Mouse (Mus musculus) spleen, postnatal 36 days (tissue): ENCODE data around the gene Mcu.

ENCODE experiments used
- DNase-seq, 2 experiments: peaks; one replicate each; pipeline ENCODE4 v3.0.0; 2022; ENCODE audit warnings: low spot score in 2 of 2, mixed read lengths in 1 of 2

Gene Mcu

DNA sequence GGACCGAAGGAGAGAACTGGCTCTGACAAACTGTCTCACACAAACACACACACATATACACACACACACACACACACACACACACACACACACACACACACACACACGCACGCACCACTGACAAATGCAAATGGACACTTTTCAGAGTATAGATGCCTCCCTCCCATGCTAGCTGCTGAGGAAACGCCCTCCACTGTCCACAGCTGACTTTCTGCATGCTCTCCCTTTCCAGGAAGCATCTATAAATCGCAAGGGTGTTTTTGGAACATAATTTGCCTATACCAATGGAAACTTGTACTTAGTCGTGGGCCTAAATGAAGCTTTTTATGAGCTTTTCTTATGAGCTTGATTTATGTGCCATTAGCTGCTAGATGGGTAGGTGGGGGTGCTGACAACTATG is 46.1 kb downstream of the Mcu start:
- no peak for DNase-seq

DNA sequence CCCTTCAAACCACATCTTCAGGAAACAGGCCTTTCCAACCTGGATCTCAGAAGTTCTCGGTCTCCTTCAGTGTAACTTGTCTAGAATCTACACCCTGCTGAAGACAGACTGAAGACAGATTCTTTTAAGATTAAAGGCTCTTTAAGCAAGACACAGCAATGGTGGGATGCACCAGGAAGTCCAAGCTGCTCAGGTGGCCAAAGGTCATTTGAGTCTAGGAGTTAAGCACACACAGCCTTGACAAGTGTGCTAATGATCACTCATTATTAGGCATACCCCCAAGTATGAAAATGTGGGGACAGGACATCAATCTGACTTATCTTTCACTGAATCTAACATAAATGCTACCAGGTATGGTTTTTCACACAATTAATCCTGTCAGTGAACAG is 47.0 kb downstream of the Mcu start:
- DNase-seq = no peak

DNA sequence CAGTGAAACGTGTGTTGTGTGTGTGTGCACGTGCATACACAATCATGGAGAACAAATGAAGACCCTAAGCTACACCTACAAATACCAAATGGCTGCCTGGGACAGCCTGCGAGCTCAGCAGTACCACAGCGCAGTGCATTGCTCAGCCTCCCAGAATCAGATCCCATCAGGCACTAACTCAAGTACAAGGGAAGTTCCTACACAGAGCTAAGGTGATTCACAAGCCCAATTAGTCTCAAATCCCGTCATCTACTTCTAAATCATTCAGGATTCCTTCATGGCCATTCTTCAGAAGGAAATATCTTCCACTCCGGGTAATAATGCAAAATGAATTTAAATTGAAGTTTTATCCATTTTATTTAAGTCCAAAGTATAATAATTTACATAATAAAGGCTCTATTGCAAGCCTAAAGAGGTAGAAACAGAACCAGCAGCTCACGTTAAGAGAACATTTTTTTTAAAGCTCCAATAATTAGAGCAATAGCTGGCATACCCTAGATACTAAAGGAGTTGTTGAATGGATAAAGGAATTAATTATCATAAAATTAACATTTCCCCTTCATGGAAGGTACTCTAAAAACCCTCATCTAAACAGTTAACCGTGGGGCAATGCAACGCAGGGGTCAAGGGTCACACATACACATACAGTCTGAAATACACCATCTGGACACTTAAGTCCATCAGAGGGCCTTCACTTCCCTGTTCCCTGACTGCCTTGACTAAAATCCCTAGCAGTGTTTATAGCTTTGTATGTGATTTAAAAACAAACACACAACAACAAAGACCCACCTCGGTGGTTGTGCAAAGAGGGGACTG is 47.6 kb downstream of the Mcu start:
- DNase-seq = no peak

DNA sequence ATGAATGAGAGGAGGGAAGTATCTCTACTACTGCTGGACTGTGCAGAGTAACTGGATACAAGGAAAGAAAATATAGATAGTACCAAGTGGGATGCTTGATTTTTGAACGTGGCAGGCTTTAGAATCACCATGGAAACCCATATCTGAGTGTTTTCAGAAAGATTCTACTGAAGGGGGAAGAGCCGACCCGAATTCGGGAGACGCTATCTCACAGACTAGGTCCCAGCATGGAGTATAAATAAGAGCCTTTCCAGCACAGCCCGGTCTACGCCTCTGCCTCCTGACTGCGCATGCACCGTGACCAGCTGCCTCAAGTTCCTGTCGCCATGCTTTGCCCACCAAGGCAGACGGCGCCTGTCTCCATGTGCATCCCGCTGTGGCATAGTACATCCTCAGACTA is 49.5 kb downstream of the Mcu start:
- no peak for DNase-seq

DNA sequence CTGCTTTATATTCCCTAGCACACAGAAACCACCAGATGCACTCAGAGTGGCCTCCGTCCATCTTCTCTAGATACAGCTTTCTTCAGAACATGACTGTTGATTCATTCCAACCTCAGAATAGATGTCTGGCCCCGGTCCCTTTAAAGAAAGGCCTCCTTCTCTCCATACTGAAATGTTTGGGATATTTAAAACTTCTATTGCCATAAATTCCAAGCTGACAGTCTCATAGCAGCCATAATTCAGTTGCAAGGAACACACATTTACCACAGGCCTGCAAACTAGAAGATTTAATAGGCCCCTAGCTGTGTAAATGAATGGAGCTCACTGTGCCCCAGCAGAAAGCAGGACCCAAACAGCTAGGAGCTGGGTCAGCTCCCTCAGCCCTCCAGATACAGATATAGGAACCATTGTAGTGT is 50.5 kb downstream of the Mcu start:
- no peak for DNase-seq

DNA sequence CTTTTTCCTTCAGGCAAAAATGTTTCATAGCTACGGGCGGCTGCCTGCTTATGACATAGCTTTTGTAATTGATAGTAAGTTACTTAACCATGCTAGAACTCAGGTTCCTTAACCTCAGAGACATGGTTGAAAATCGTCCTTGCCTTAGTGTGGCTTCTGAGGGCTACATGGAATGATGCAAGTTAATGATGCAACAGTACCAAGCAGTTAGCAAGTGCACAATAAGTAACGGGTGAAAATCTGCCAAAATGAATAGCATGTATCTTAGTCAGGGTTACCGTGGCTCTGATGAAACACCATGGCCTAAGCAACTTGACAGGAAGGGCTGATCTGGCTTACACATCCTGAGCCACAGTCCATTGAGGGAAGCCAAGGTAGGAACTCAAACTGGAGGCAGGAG is 51.9 kb downstream of the Mcu start:
- no peak for DNase-seq

DNA sequence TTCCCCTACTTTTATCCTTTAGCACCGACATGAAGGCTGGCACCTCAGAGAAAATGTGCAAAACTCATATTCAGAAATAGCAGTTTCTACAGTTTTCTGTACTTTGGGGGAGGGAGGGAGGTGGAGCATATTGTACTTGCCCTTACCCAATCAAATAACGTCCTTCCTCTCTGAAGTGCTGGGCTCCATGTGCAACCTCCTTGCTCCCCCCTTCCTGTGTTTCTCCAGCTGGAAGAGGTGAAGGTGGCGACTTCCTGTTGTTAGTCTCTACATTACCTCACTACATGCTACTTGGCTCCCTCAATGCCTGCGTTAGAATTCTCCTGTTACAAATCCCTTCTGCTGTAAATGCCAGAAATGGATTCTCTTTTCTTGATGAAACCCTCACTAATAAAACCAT is 54.0 kb downstream of the Mcu start:
- no peak for DNase-seq

DNA sequence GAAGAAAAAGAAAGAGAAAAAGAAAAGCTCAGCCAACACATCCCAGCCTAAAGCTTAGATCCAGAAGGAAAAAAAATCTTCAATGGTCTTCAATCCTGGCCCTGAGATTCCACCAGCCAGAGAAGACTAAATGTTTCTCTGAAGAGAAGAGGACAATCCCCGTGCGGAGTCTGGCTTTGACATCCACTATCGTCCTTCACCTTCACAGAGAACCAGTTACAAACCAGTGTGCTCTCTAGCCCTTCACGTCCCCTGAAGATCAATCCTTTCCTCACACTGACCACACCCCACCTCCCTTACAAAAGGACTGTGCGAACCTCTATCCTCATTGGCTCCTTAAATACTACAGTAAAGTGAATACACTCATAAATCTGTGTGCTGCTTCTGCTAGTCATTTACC is 56.4 kb downstream of the Mcu start:
- no peak for DNase-seq

DNA sequence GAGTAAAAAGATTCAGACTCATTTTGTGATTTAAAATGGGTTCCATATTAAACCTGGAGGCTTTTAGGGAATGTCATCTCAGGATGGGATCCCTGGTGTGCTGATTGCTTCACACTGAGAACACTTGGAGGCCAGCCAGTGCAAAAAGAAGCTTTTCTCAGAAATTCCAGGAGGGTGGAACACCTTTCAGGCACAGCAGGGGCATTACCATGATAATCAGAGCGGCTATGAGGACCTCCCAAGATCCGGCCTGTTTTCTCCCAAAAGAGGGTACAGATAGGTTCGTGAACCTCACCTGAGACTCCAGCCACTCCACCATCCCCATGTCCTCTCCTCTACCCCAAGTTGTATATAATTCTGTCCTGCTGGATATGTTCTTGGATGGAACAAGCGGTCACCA is 57.9 kb downstream of the Mcu start:
- DNase-seq = no peak

DNA sequence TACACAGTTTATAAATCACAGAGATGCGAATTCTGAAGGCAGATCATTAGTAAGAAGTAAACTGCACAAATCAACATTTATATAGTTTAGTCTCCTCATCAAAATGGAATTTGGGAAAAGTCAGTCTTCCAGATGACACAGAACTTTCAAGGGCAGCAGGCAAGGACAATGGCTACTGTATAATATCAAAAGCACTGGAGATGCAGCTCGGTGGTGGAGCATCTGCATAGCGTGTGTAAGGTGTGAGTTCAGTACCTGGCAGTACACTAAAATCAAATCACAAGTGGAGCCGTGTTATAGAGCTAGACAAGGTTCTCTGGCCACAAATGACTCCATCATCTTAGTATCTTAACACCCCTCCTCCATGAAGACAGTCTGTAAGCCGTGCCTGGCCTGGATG is 58.3 kb downstream of the Mcu start:
- DNase-seq = no peak

DNA sequence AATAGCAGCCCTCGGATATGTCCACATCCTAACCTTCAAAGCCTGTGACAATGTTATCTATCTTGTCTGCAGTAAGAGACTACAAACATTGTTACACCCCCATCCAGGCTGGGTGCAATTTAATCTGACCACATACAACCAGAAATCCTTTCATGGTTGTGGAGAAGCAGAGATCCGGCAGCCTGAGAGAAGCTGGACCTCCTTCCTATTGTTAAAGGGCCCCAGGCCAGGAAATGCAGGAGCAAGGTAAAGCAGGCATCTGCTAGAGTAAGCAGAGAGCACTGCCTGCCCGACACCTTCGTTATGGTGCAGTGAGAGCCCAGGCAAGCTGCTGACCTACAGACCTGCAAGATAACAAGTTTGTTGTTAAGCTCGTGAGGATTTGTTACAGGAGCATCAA is 60.0 kb downstream of the Mcu start:
- DNase-seq = no peak

DNA sequence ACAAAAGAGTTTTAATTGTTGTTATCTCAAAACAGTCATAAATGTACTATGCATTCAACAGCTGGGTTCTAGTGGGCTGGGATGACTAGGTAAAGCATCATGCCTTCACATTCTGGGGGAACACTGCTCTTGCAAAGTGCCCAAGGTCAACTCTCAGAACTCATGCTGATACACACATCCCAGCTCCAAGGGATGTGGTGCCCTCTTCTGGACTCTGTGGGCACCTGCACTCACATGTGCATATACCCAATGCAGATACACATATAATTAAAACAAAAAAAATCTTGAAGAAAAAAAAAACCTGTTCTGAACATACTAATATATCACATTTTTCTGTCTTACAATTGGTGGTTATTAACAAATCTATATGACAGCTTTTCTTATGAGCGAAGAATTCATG is 62.2 kb downstream of the Mcu start:
- DNase-seq = no peak

DNA sequence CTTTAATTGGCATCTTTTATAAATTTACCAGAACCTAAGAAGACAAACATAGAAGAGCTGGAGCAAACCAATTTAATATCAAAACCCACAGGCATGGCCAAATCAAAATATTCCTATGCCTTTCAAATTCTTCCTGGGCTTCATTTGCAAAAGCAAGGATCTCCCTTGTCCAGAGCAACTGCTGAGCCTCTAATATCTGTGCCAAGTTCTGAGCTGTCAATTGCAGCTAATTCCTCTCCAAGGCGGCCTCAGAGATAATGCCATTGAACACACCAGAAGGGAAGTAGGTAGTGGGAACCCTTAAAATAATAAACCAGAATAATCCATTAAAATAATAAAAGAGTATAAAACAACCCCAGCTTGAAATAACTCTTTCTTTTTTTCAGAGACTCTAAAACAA is 64.0 kb downstream of the Mcu start:
- no peak for DNase-seq

DNA sequence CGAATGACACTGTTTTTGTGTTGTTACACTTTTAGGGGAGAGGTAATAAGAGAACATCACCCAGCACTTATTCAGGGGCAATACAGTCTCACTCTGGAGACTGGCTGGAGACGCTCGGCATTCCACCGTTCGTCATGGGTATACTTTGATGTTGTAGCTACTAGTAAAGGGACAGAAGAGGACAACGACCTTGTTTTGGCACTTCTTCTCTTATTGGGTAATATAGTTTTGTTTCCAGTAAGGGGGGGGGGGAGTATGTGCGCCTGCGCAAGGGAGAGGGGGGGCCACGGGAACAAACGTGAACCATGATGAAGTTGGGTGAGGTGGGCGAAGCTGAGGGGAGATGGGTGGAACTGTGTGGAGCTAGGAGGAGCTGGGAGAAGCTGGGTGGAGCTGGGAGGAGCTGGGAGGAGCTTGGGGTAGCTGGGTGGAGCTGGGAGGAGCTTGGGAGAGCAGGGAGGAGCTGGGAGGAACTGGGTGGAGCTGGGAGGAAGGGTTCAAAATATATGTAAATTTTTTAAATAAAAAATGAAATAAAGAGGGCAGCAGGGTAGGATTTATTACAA is 67.6 kb downstream of the Mcu start:
- DNase-seq = no peak

DNA sequence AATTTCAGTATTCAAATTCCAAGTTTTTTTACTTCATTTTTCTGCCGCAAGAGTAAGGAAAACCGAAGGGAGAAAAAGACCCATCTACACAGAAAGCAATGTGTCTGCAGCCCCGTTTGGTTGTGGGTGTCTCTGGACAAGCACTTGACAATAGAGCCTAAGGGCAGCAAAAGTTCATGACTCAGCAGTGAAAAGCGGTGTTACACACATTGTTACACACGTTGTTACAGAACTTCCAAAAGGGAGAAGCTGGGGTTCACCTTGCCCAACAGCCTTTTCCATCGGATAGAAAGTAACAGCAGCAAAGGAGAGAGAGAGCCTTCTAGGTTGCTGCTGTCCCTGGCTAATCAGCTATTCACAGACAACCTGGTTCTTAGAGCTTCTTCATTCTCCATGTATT is 68.3 kb downstream of the Mcu start:
- no peak for DNase-seq

DNA sequence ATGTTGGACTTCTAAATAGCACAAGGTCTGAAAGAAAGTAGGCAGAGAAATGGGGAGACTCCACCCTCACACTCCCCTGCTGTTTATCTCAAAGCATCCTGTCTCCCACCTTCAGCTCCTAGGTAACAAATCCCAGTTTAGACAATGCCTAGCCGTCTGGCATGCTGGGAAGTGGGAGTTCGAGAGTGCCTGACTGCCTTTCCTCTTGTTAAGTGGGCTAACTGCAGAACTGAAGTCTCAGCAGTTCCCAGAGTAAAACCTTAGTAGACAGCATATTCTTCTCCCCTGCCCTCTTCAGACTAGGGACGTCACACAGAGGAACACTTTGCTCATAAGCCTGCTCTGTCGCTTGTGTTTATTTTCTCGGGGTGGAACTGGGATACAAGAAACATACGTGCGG is 69.1 kb downstream of the Mcu start:
- no peak for DNase-seq

DNA sequence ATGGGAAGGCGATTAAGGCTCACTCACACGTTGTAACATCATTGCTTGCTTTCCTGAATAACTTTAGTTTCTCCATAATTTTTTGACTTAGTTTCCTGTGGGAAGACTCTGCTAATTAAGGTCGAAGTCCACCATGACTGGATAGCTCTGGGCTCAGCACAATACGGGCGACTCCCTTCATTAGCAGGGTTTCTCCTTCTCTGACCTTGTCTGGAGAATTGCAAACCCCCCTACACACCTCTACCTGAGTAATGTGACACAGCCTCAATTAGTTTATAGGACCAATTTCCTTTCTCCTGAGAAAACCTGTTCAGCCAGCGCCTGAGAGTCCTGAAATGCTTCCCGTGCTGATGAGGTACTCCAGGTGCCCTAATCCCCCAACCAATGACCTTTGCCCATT is 71.3 kb downstream of the Mcu start:
- no peak for DNase-seq

DNA sequence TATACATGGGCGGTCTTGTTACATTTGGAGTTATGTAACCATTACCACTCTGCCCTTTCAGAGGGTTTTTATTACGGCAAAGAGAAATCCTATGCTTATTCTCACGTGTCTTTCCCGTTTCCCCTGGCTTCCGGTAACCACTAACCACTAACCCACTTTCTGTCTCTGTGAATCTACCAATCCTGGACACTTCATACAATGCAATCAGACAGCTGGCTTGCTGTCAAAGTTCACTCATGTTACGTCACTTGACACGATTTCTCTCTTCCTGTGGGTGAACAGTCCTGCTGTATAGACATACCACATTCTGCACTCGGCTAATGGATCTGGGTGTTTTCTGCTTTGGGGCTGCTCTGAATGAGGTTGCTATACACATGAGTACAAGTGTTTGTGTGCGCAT is 73.1 kb downstream of the Mcu start:
- DNase-seq = no peak

DNA sequence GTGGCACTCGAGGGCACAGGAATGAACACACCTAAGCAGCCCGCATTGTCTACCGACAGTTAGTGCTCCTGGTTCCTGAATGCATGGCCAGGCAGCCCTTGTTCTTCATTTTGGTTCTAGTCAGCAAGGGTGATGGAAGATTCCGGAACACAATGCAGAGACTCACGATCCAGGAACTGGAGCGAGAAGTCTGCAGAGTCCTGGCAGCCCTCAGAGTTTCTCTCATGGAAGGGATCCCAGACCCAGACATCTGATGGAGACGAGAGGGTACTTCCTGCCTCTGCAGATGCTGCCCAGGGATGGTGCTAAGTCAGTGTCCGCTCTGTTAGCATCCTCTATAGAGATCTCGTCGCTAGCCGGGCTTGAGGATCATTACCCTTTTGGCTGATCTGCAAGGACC is 75.0 kb downstream of the Mcu start:
- no peak for DNase-seq

DNA sequence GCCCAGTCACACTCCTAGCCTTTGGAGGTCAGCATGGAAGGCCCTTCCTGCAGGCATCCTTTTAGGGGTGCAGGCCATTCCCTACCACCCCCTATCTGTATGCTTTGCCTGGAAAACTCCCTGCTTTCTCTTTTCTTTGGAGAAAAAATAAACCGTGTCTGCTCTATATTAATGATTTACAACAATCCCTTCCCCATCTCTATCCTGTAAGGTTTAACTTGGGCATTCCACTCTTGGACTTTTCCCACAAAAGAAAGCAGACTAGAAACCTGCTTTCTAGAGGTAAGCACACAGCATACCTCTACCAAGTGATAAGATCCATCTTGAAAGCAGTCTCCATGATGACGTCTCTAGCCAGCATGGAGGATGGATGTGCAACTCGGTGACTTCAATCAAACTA is 75.9 kb downstream of the Mcu start:
- no peak for DNase-seq

DNA sequence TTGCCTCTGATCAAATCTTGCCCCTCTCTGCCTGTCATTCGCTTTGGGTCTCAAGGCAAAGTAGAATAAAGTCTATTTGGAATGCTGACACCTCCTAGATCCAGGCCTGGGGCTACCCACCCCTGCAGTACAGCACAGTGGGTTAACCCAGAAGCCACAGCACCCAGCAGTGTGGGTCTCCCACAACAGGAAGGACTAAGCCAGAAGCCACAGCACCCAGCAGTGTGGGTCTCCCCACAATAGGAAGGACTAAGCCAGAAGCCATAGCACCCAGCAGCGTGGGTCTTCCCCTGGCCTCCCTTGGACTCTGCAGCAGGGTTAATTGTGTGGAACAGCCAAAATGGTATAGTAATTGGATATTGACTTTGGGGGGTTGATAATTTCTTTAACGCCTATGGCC is 76.4 kb downstream of the Mcu start:
- DNase-seq = no peak

DNA sequence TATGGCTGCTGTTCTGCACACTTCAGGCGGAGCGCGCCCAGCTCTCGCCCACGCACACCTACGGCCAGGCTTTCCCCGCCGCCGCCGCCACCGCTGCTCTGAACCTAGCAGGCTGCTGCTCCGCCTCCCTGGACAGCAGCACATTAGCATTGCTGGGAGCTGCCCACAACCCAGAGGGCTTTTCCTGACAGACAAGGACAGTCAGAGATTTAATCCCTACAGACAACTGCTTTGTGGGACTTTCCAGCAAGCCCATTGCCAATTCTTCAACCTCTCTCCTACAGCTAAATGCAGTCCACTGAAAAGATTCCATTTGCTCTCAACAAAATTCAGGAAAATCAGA is 77.0 kb downstream of the Mcu start:
- peak; percentile 4 to 14 for DNase-seq

DNA sequence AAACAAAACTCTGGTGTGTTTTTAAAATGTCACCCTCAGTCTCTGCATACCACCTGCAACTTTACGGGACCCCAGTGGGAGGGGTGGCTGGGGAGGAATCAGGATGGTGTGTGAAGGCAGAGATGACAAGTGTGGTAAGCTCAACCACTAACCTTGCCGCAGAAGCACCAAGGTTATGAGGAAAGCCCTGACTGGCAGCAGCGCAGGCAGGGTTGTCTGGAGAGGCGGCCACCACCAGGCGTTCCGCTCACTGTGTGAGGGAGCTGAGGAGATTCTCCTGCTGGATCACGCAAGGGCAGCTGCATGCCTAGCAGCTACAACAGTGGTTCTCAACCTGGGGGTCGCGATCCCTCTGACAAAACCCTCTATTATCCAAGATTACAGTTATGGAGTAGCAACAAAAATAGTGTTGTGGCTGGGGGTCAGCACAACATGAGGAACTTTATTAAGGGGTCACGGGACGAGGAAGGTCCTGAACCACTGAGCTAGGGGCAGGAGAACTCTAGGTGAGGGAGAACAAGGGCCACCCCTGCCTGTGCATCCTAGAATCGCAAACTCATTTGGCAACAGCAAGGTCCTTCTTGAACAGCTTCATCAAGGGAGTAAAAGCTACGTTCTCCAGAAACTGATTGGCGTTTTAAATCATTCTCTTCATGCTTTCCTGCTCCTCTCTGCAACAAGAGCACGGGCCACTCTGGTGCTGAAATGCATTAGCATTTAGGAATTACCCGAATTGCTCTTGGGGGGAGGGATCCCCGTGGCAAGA is 77.5 kb downstream of the Mcu start:
- DNase-seq = no peak
